Mouse (Mus musculus) stomach, embryonic 14.5 days (tissue): ENCODE data around the gene Col4a4. TPM values are rescaled to one million over a fixed set of nuclear protein-coding genes. Genes with fewer than 3 reads are reported as not detected.

Source experiments
- ATAC-seq: fragments of 200-750 bp; cut with Nextera tagmentation; 2 replicates; pipeline ENCODE4 v1.8.0; 2017; ENCODE audit warnings: low read depth, moderate TSS enrichment; ENCODE audit not compliant: insufficient number of reproducible peaks, insufficient read depth, low FRiP score
- H3K27ac ChIP-seq: fragments of 300-500 bp; sonication (generic); 2 replicates; pipeline ENCODE4 v1.5.1; 2014; ENCODE audit warnings: mild to moderate bottlenecking, low read length, moderate library complexity, mixed read lengths
- H3K27me3 ChIP-seq: fragments of 300-500 bp; sonication (generic); 2 replicates; pipeline ENCODE4 v1.6.1; 2014; ENCODE audit warnings: low read length, control low read depth, mixed read lengths; ENCODE audit not compliant: control insufficient read depth, insufficient read depth
- H3K36me3 ChIP-seq: fragments of 300-500 bp; sonication (generic); 2 replicates; pipeline ENCODE4 v1.6.1; 2014; ENCODE audit warnings: mild to moderate bottlenecking, control low read depth, low read length, moderate library complexity, mixed read lengths; ENCODE audit not compliant: control insufficient read depth, insufficient read depth
- H3K4me1 ChIP-seq: fragments of 300-500 bp; sonication (generic); 2 replicates; pipeline ENCODE4 v1.6.1; 2014; ENCODE audit warnings: low read length, control low read depth, mixed read lengths; ENCODE audit not compliant: control insufficient read depth, insufficient read depth
- H3K4me2 ChIP-seq: fragments of 300-500 bp; sonication (generic); replicated peaks from 2 replicates; pipeline ENCODE4 v1.6.1; 2014; ENCODE audit warnings: low read depth, low read length, control low read depth
- H3K4me3 ChIP-seq: fragments of 300-500 bp; sonication (generic); 2 replicates; pipeline ENCODE4 v1.5.1; 2014; ENCODE audit warnings: low read depth, low read length, control low read depth
- H3K9ac ChIP-seq: fragments of 300-500 bp; sonication (generic); replicated peaks from 2 replicates; pipeline ENCODE4 v1.6.1; 2014; ENCODE audit warnings: low read depth, mild to moderate bottlenecking, control low read depth, low read length, moderate library complexity, mixed read lengths
- H3K9me3 ChIP-seq: fragments of 300-500 bp; sonication (generic); 2 replicates; pipeline ENCODE4 v1.6.1; 2016; ENCODE audit warnings: low read depth, low read length, control low read depth; ENCODE audit not compliant: control insufficient read depth
- WGBS: fragments of 180-500 bp; shearing (Covaris S2); extraction: QIAGEN DNeasy Blood & Tissue Kit; methylation state at CpG from one replicate; pipeline ENCODE4 v1.1.7; 2014; 5-methylcytosine and 5-hydroxymethylcytosine counted together
- polyA plus RNA-seq: library from polyadenylated mRNA; unstranded; fragments of >200 nt; fragmentation: Nextera tagmentation; extraction: Ambion mirVana; gene quantifications from 2 replicates; pipeline ENCODE4 v1.2.1, GENCODE M21; 2014

Col4a4 gene
- polyA plus RNA-seq, 1 experiment from 2014 or later, result 0.90 TPM

GRCm38 (mm10) chr1:82603198-82603950 is 16.7 kb upstream of the Col4a4 start:
- no peak overlapping the region for H3K4me3 ChIP-seq
- H3K27me3 ChIP-seq, result no peaks in the 10 kb centered on the region
- H3K36me3 ChIP-seq, result no peaks in the 10 kb centered on the region
- 67% methylated on average over 7 of the region's 7 CpGs for WGBS
- H3K9ac ChIP-seq, result no peak overlapping the region
- no peaks in the 10 kb centered on the region for H3K4me1 ChIP-seq
- H3K9me3 ChIP-seq, result no peaks in the 10 kb centered on the region; the same call in 1 of the 2 replicates
- no peak for ATAC-seq
- H3K4me2 ChIP-seq, result no peak overlapping the region
- H3K27ac ChIP-seq, result no peak overlapping the region

DNA sequence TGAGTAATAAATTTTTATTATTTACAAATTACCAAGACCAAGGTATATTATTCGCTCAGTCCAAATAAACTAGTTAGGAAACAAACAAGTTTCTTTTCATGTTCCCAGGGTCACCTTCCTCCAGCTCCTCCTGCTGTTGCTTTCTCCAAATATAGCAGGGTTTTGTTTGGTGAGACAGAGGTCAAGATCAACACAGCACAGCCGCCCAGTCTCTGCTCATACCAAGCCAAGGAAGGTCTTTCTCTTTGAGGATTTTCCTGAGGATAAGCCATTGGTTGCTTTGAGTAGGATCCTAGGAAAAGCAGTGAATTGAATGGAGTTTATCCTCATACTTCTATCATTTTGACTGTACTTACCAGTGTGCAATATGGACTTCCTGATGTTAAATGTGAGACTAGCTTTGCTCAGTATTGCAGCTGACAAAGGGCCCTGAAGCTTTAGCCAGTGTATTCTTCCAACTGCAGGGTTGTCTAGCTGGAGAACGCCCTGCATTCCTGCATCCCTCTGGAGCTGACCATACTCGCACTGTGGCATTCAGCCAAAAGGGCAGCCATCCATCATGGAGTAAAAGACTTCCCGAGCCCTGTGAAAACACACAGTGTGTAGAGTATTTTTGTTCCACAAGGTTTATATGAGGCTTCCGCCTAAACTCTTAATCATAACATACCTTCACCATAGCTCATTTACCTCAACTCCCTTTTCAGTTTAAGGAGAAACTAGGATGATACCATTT is 10.4 kb upstream of the Col4a4 start:
- H3K4me2 ChIP-seq, result no peak overlapping the region
- no peaks in the 10 kb centered on the region for H3K36me3 ChIP-seq
- H3K9ac ChIP-seq, result no peak overlapping the region
- H3K4me3 ChIP-seq, result no peak overlapping the region
- peaks cover 8% of the 10 kb centered on the region; the same call in 1 of the 2 replicates for H3K4me1 ChIP-seq
- peak; percentile 69; the same call in 1 of the 2 replicates for ATAC-seq
- no peaks in the 10 kb centered on the region; the same call in 1 of the 2 replicates for H3K9me3 ChIP-seq
- no peaks in the 10 kb centered on the region for H3K27me3 ChIP-seq
- WGBS, result 27% methylated on average over 6 of the region's 6 CpGs
- no peak overlapping the region for H3K27ac ChIP-seq

GRCm38 (mm10) chr1:82590266-82590665 is 3.6 kb upstream of the Col4a4 start:
- Histone ChIP-seq H3K4me2 (no peak overlapping the region), H3K36me3 (no peaks in the 10 kb centered on the region), H3K27ac (no peak overlapping the region), H3K4me1 (0 out of 2 replicates have a peak, but pooled peaks cover 4% of the 10 kb centered on the region), H3K4me3 (no peak overlapping the region), H3K9ac (no peak overlapping the region), H3K9me3 (no peaks in the 10 kb centered on the region), H3K27me3 (peaks cover 6% of the 10 kb centered on the region; the same call in 1 of the 2 replicates)
- WGBS, result 57% methylated on average over 4 of the region's 4 CpGs
- no peak for ATAC-seq

DNA sequence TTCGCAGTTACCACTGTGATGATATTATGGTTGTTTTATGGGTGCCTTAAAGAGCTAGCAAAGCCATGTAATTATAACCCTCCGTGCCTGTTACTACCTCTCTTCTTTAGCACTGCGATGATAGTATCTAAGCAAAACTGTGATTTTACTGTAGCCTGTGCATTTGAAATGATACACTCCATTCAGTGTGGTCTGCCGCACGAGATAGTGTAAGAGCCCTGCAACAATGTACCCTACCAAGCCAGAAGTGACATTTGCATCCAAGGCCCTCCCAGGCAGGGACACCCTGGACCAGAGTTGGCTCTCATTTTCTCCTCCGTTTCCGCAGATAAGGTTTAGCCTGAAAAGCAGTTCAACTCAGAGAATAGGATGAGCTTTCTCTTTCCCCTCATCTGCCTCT is 668 bp downstream of the Col4a4 start:
- no peak for ATAC-seq
- peaks cover 6% of the 10 kb centered on the region; the same call in 1 of the 2 replicates for H3K27me3 ChIP-seq
- WGBS, result 75% methylated on average over 7 of the region's 7 CpGs
- no peak overlapping the region for H3K27ac ChIP-seq
- H3K4me3 ChIP-seq, result no peak overlapping the region
- no peak overlapping the region for H3K9ac ChIP-seq
- peak overlapping the region; percentile 67; the same call in 1 of the 2 replicates for H3K4me2 ChIP-seq
- 0 out of 2 replicates have a peak, but pooled peaks cover 4% of the 10 kb centered on the region for H3K4me1 ChIP-seq
- no peaks in the 10 kb centered on the region for H3K36me3 ChIP-seq
- no peaks in the 10 kb centered on the region for H3K9me3 ChIP-seq

DNA sequence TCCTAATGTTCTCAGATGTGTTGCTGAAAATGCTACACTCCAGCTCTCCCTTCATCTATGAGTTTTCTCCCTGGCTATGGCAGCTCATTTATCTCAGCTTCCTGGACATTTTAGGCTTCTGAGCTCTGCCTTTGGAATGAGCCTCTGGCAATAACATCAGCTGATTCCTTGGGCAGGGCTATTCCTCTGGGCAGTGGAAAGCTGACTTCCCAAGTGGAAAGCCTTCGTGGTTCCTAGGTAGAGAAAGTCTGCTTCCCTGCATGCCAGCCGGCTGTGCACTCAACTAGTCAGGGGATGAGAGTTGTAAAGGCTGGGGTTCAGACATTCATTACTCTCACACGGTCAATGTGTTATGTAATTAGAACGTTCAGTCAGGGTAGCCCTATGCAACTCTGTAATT is 8.3 kb downstream of the Col4a4 start:
- Histone ChIP-seq H3K4me3 (no peak overlapping the region), H3K9me3 (no peaks in the 10 kb centered on the region), H3K27me3 (no peaks in the 10 kb centered on the region), H3K4me2 (no peak overlapping the region), H3K36me3 (no peaks in the 10 kb centered on the region), H3K4me1 (no peaks in the 10 kb centered on the region), H3K27ac (no peak overlapping the region), H3K9ac (no peak overlapping the region)
- WGBS, result 61% methylated on average over 4 of the region's 4 CpGs
- no peak for ATAC-seq

GRCm38 (mm10) chr1:82577915-82578314 is 8.7 kb downstream of the Col4a4 start:
- H3K9me3 ChIP-seq, result no peaks in the 10 kb centered on the region
- no peak overlapping the region for H3K4me2 ChIP-seq
- H3K36me3 ChIP-seq, result no peaks in the 10 kb centered on the region
- no peak for ATAC-seq
- no peaks in the 10 kb centered on the region for H3K27me3 ChIP-seq
- H3K27ac ChIP-seq, result no peak overlapping the region
- no peak overlapping the region for H3K4me3 ChIP-seq
- no peaks in the 10 kb centered on the region for H3K4me1 ChIP-seq
- WGBS, result 57% methylated on average over 3 of the region's 3 CpGs
- no peak overlapping the region for H3K9ac ChIP-seq

- no peak overlapping the region for H3K27ac ChIP-seq
- no peaks in the 10 kb centered on the region for H3K27me3 ChIP-seq
- no peak for ATAC-seq
- no peak overlapping the region for H3K4me3 ChIP-seq
- no peaks in the 10 kb centered on the region for H3K4me1 ChIP-seq
- H3K36me3 ChIP-seq, result no peaks in the 10 kb centered on the region
- WGBS, result 83% methylated on average over 10 of the region's 10 CpGs
- H3K4me2 ChIP-seq, result no peak overlapping the region
- H3K9me3 ChIP-seq, result no peaks in the 10 kb centered on the region
- H3K9ac ChIP-seq, result no peak overlapping the region
Observed at GRCm38 (mm10) chr1:82577339-82577738, 9.3 kb downstream of the Col4a4 start.

DNA sequence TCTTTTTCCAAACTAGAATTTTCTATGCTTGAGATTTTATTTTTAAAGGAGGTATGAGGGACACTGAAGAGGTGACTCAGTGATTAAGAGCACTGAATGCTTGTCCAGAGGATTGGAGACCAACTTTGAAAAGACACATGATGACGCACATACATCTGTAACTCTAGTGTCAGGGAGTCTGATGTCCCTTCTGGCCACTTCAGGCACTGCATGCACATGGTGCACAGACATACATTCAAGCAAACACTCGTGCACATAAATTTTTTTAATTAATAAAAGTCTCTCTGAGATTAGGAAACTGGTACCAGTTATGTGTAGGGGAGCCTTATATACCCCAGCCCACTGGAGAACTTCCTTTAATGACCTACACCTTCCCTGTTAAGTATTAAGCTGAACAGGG is 10.5 kb downstream of the Col4a4 start:
- H3K4me2 ChIP-seq, result no peak overlapping the region
- no peak overlapping the region for H3K9ac ChIP-seq
- no peaks in the 10 kb centered on the region for H3K36me3 ChIP-seq
- no peaks in the 10 kb centered on the region for H3K27me3 ChIP-seq
- no peak overlapping the region for H3K27ac ChIP-seq
- no peak for ATAC-seq
- H3K4me1 ChIP-seq, result no peaks in the 10 kb centered on the region
- WGBS, result 79% methylated on average over 2 of the region's 2 CpGs
- H3K9me3 ChIP-seq, result no peaks in the 10 kb centered on the region
- H3K4me3 ChIP-seq, result no peak overlapping the region
